In genomic region chr14:19986614-19987357, GRCm38 (mm10) we compare ENCODE assay signal across 8 mouse cellular contexts. TPM values are rescaled to one million over a fixed set of nuclear protein-coding genes. Genes with fewer than 3 reads are reported as not detected.
DNase-seq lines count a peak whose midpoint lies in the region; ATAC-seq and TF ChIP-seq lines count a peak whose summit lies in the region.

No protein-coding gene starts in this region.

- peak overlapping the region; percentile 54 for H3K4me3 ChIP-seq in bone marrow, adult 2 months (replicated peaks; ENCODE audit: control insufficient read depth, low read depth, low read length)
- peak overlapping the region; percentile 19; the same call in 1 of the 2 replicates for H3K4me3 ChIP-seq in embryonic fibroblast, embryonic 13.5 days (ENCODE audit: insufficient read depth, low read length)
- peak overlapping the region; percentile 7; a peak in 2 of 4 replicates for H3K4me3 ChIP-seq in heart, embryonic 14.5 days (ENCODE audit: control insufficient read depth in 1 of 2, insufficient read depth in 1 of 2, low read depth in 1 of 2, low read length in 2 of 2)
- H3K4me3 ChIP-seq in kidney, embryonic 16.5 days (ENCODE audit: low read length), result peak overlapping the region; percentile 26
- H3K4me3 ChIP-seq in liver, embryonic 11.5 days (ENCODE audit: low read depth, low read length), result no peak overlapping the region
- no peak overlapping the region for H3K4me3 ChIP-seq in myocyte
- 0 out of 2 replicates have a peak overlapping the region, but pooled peaks have one; percentile 2 for H3K4me3 ChIP-seq in stomach, postnatal 0 days (ENCODE audit: low read depth, low read length)

- peak overlapping the region; percentile 95 for H3K27ac ChIP-seq in bone marrow, adult 2 months (ENCODE audit: control insufficient read depth, insufficient read depth, low read depth, low read length, poor library complexity)
- H3K27ac ChIP-seq in embryonic fibroblast, embryonic 13.5 days (ENCODE audit: insufficient read depth, low read length), result peak overlapping the region; percentile 56
- peak overlapping the region; percentile 81 to 88 for H3K27ac ChIP-seq in heart, embryonic 14.5 days (replicated peaks in 1 of 2; ENCODE audit: control insufficient read depth in 1 of 2, insufficient read depth in 1 of 2, low read depth in 2 of 2, low read length in 2 of 2)
- peak overlapping the region; percentile 88 for H3K27ac ChIP-seq in kidney, embryonic 16.5 days (ENCODE audit: low read length)
- H3K27ac ChIP-seq in liver, embryonic 11.5 days (ENCODE audit: low read depth, low read length), result peak overlapping the region; percentile 72
- H3K27ac ChIP-seq in stomach, postnatal 0 days (replicated peaks), result peak overlapping the region; percentile 89

- TF ChIP-seq EP300 in stomach, postnatal 0 days (optimal IDR thresholded peaks at IDR 0.05), result no peak

- WGBS in bone marrow, adult 2 months, result 2% methylated on average over 13 of the region's 13 CpGs
- 12% methylated on average over 13 of the region's 13 CpGs for WGBS in heart, embryonic 14.5 days
- WGBS in kidney, embryonic 16.5 days, result 2% methylated on average over 13 of the region's 13 CpGs
- 6% methylated on average over 13 of the region's 13 CpGs for WGBS in liver, embryonic 11.5 days
- WGBS in stomach, postnatal 0 days, result 6% methylated on average over 13 of the region's 13 CpGs

- TF ChIP-seq CTCF in bone marrow, adult 2 months (IDR thresholded peaks at IDR 0.05; ENCODE audit: control insufficient read depth, insufficient read depth, low read length), result 0 out of 2 replicates have a peak, but pooled peaks have one; percentile 3
- no peak for TF ChIP-seq CTCF in embryonic fibroblast, embryonic 13.5 days (IDR thresholded peaks at IDR 0.05; ENCODE audit: borderline replicate concordance, insufficient read depth, low read length)
- TF ChIP-seq CTCF in stomach, postnatal 0 days (IDR thresholded peaks at IDR 0.05; ENCODE audit: low read depth), result no peak

- H3K36me3 ChIP-seq in heart, embryonic 14.5 days (ENCODE audit: control insufficient read depth, insufficient read depth, low read length), result no peaks in the 10 kb centered on the region
- no peaks in the 10 kb centered on the region for H3K36me3 ChIP-seq in kidney, embryonic 16.5 days (ENCODE audit: insufficient read depth, low read length)
- H3K36me3 ChIP-seq in liver, embryonic 11.5 days (ENCODE audit: control insufficient read depth, insufficient read depth, low read length), result no peaks in the 10 kb centered on the region
- no peaks in the 10 kb centered on the region for H3K36me3 ChIP-seq in myocyte (ENCODE audit: control insufficient read depth, insufficient read depth)
- no peaks in the 10 kb centered on the region for H3K36me3 ChIP-seq in stomach, postnatal 0 days (ENCODE audit: control insufficient read depth, insufficient read depth, low read length)

- peak; percentile 84 for DNase-seq in CD4-positive helper T cell, adult 2 months (ENCODE audit: low read depth, low spot score)
- DNase-seq in liver, embryonic 11.5 days (ENCODE audit: low spot score), result peak; percentile 71
- peak; percentile 34 for DNase-seq in stomach, postnatal 0 days (ENCODE audit: low spot score)

- H3K27me3 ChIP-seq in heart, embryonic 14.5 days (ENCODE audit: control insufficient read depth, insufficient read depth, low read length), result no peaks in the 10 kb centered on the region
- no peaks in the 10 kb centered on the region for H3K27me3 ChIP-seq in kidney, embryonic 16.5 days (ENCODE audit: insufficient read depth, low read length)
- 0 out of 2 replicates have a peak, but pooled peaks cover 3% of the 10 kb centered on the region for H3K27me3 ChIP-seq in liver, embryonic 11.5 days (replicated peaks; ENCODE audit: control insufficient read depth, insufficient read depth, low read length)
- H3K27me3 ChIP-seq in myocyte (ENCODE audit: control insufficient read depth, insufficient read depth, insufficient read length), result no peaks in the 10 kb centered on the region
- no peaks in the 10 kb centered on the region for H3K27me3 ChIP-seq in stomach, postnatal 0 days (ENCODE audit: control insufficient read depth, insufficient read depth, low read length)

- peaks cover 1% of the 10 kb centered on the region; the same call in 1 of the 2 replicates for H3K4me1 ChIP-seq in bone marrow, adult 2 months (ENCODE audit: control insufficient read depth, insufficient read depth, low read length)
- peaks cover 13% of the 10 kb centered on the region for H3K4me1 ChIP-seq in embryonic fibroblast, embryonic 13.5 days (ENCODE audit: control insufficient read depth, insufficient read depth, low read length)
- peaks cover 25 to 33% of the 10 kb centered on the region in 2 experiments for H3K4me1 ChIP-seq in heart, embryonic 14.5 days (ENCODE audit: control insufficient read depth in 2 of 2, insufficient read depth in 2 of 2, low read length in 2 of 2)
- peaks cover 26% of the 10 kb centered on the region for H3K4me1 ChIP-seq in kidney, embryonic 16.5 days (ENCODE audit: insufficient read depth, low read length)
- peaks cover 18% of the 10 kb centered on the region for H3K4me1 ChIP-seq in liver, embryonic 11.5 days (replicated peaks; ENCODE audit: control insufficient read depth, insufficient read depth, low read length)
- H3K4me1 ChIP-seq in stomach, postnatal 0 days (replicated peaks; ENCODE audit: control insufficient read depth, insufficient read depth), result no peaks in the 10 kb centered on the region; the same call in 1 of the 2 replicates

- H3ac ChIP-seq in myocyte (ENCODE audit: control insufficient read depth, insufficient read length), result no peak overlapping the region

- peak overlapping the region; percentile 32 for H3K9ac ChIP-seq in heart, embryonic 14.5 days (ENCODE audit: low read length)
- H3K9ac ChIP-seq in kidney, embryonic 16.5 days (replicated peaks; ENCODE audit: low read length), result peak overlapping the region; percentile 35
- H3K9ac ChIP-seq in liver, embryonic 11.5 days (ENCODE audit: low read depth, low read length), result no peak overlapping the region
- H3K9ac ChIP-seq in stomach, postnatal 0 days (ENCODE audit: low read length), result peak overlapping the region; percentile 41; the same call in 1 of the 2 replicates

- ATAC-seq in heart, embryonic 14.5 days (ENCODE audit: insufficient number of reproducible peaks, insufficient read depth, low FRiP score, low read depth), result peak; percentile 67; the same call in 1 of the 2 replicates
- peak; percentile 81 for ATAC-seq in kidney, embryonic 16.5 days (ENCODE audit: low FRiP score, low TSS enrichment)
- ATAC-seq in liver, embryonic 11.5 days (replicated peaks; ENCODE audit: low FRiP score), result peak; percentile 65; the same call in 1 of the 2 replicates
- ATAC-seq in stomach, postnatal 0 days (ENCODE audit: low FRiP score, low TSS enrichment), result peak; percentile 65; the same call in 1 of the 2 replicates

- TF ChIP-seq POLR2A in bone marrow, adult 2 months (IDR thresholded peaks at IDR 0.05; ENCODE audit: borderline replicate concordance, control insufficient read depth, low read depth, low read length), result peak; percentile 34; the same call in 1 of the 2 replicates
- TF ChIP-seq POLR2A in embryonic fibroblast, embryonic 13.5 days (IDR thresholded peaks at IDR 0.05; ENCODE audit: low read depth, low read length), result no peak
- TF ChIP-seq POLR2A in myocyte (IDR thresholded peaks at IDR 0.05; ENCODE audit: insufficient read length, low read depth), result no peak

- H3K4me2 ChIP-seq in heart, embryonic 14.5 days (ENCODE audit: low read length), result peak overlapping the region; percentile 46
- H3K4me2 ChIP-seq in kidney, embryonic 16.5 days (replicated peaks; ENCODE audit: low read depth, low read length), result peak overlapping the region; percentile 50
- H3K4me2 ChIP-seq in liver, embryonic 11.5 days, result peak overlapping the region; percentile 42
- peak overlapping the region; percentile 18 for H3K4me2 ChIP-seq in myocyte (ENCODE audit: low read depth)
- H3K4me2 ChIP-seq in stomach, postnatal 0 days (replicated peaks; ENCODE audit: low read depth), result peak overlapping the region; percentile 43

- H3K9me3 ChIP-seq in heart, embryonic 14.5 days (ENCODE audit: control insufficient read depth, low read length), result no peaks in the 10 kb centered on the region
- H3K9me3 ChIP-seq in kidney, embryonic 16.5 days (ENCODE audit: low read length), result no peaks in the 10 kb centered on the region
- no peaks in the 10 kb centered on the region for H3K9me3 ChIP-seq in liver, embryonic 11.5 days (ENCODE audit: control insufficient read depth, low read length)
- no peaks in the 10 kb centered on the region for H3K9me3 ChIP-seq in stomach, postnatal 0 days (ENCODE audit: control insufficient read depth, low read length)

- no peaks in the 10 kb centered on the region for H3K79me2 ChIP-seq in myocyte (ENCODE audit: control insufficient read depth, insufficient read depth)

TF ChIP-seq in myocyte, 11 proteins besides CTCF, POLR2A, EP300 and RAD21:
- TF ChIP-seq MAX (IDR thresholded peaks at IDR 0.05; ENCODE audit: low read depth) (no peak), MYOD1 (IDR thresholded peaks at IDR 0.05; ENCODE audit: control insufficient read depth in 1 of 3, insufficient read length in 2 of 3, low read depth in 2 of 3) (no peak), USF1 (IDR thresholded peaks at IDR 0.05; ENCODE audit: low read depth) (no peak), POLR2AphosphoS2 (IDR thresholded peaks at IDR 0.05; ENCODE audit: insufficient read length, low read depth) (no peak), SRF (IDR thresholded peaks at IDR 0.05; ENCODE audit: control insufficient read depth, insufficient read length, low read depth) (no peak), TCF12 (IDR thresholded peaks at IDR 0.05; ENCODE audit: insufficient read depth, poor library complexity, severe bottlenecking) (no peak)
TF ChIP-seq in myocyte: peak in this region for 0.

RNA-seq across cellular contexts. Expression of gene Gng2, which starts 9.4 kb away (rescaled TPM):
- polyA plus RNA-seq in bone marrow, adult 2 months (2011; ENCODE audit: insufficient read depth, insufficient read length, low replicate concordance, missing spikeins), result 8.7 and 23.1 TPM in 2 replicates
- 37.9 and 40.1 TPM in 2 replicates for polyA plus RNA-seq in embryonic fibroblast, embryonic 13.5 days (2011; ENCODE audit: insufficient read length, low read depth, missing spikeins)
- 49.9 and 59.3 TPM in 2 replicates for polyA plus RNA-seq in heart, embryonic 14.5 days (2014; fragmentation: Nextera tagmentation; extraction: Ambion mirVana)
- 52.5 and 53.5 TPM in 2 replicates for polyA plus RNA-seq in kidney, embryonic 16.5 days (2015; fragmentation: Nextera tagmentation; extraction: Ambion mirVana)
- 23.7 and 32.7 TPM in 2 replicates for polyA plus RNA-seq in liver, embryonic 11.5 days (2014; fragmentation: Nextera tagmentation; extraction: Ambion mirVana)
- polyA plus RNA-seq in myocyte (2012; fragmentation: generic; extraction: Trizol), result 5.0 TPM
- polyA plus RNA-seq in stomach, postnatal 0 days (2015; fragmentation: Nextera tagmentation; extraction: Ambion mirVana), result 17.1 and 17.7 TPM in 2 replicates

Comparison
In these comparisons a context has a peak if more than half of its experiments do, and no peak if none do; other contexts are left out.
1. DNase-seq: peak in every context shown above with its lines; median percentile 84 in CD4-positive helper T cell, adult 2 months; 71 in liver, embryonic 11.5 days; 34 in stomach, postnatal 0 days.
2. H3K4me3 ChIP-seq: peak in bone marrow, adult 2 months (single experiment), embryonic fibroblast, embryonic 13.5 days (single experiment), heart, embryonic 14.5 days (2 of 2), kidney, embryonic 16.5 days (single experiment) and stomach, postnatal 0 days (single experiment); none in liver, embryonic 11.5 days (single experiment) and myocyte (single experiment).
3. Peak in every context shown above with its lines, with median percentiles within 50 percentile points of each other: H3K27ac ChIP-seq, ATAC-seq and H3K4me2 ChIP-seq.